Mouse (Mus musculus): ENCODE measurements at regions not wholly inside any gene's neighbourhood (a gene's known extent, or its start where the extent isn't known, plus 50 kb on each side); places are given as distances from the start of the nearest gene placed in this dataset.

DNA sequence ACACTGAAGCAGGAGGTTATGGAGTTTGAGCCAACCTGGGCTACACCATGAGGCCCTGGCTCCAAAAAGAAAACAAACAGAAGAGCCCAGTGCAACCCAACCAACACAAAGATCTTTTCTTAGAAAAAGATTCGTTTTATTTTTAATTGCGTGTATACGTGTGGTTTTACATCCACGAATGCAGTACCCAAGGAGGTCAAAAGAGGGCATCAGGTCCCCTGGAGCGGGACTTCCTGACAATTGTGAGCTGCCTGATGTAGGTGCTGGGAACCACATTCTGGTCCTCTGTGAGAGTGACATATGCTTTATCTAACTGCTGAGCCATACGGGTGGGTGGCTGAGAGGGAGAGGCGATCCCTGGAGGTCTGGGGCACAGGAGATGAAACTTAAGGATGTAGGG is 73.8 kb downstream of the Ephb3 start:
- TF ChIP-seq CTCF (IDR thresholded peaks at IDR 0.05; ENCODE audit: insufficient read depth, low read length) (no peak), POLR2A (IDR thresholded peaks at IDR 0.05; ENCODE audit: borderline replicate concordance, extremely low read depth, low read depth, low read length) (no peak)

Measured in lung, adult 2 months (tissue).